Mouse (Mus musculus): ENCODE data around the gene Hnrnpdl.

DNA sequence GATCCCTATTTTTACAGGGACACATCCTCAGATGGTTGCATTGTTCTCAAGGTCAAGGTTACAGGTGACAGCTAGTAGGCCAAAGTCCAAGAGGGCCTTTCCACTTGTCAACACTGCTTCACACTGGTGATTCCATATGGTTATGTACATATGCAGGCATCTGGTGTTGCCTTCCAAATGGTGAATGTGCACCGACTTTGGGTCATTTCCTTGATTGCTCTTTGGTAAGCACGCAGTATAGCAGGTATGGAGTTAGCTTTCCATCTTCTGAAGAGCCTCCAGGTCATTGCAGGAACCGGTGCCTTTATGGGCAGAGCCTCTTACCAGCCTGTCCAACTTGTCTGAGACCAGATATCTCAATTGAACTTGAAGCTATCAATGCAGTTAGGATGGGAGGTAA, 6.8 kb downstream of the Hnrnpdl start:
- no peak for TF ChIP-seq POLR2A (IDR thresholded peaks at IDR 0.05; ENCODE audit: borderline replicate concordance, low read depth, low read length)
- no peak for TF ChIP-seq CTCF (IDR thresholded peaks at IDR 0.05; ENCODE audit: low read depth, low read length)
